Mouse (Mus musculus): Measurements from ENCODE around the gene Ccdc90b. TPM values are rescaled to one million over a fixed set of nuclear protein-coding genes. Genes with fewer than 3 reads are reported as not detected.

Ccdc90b gene
- polyA plus RNA-seq, 1 experiment from 2014 or later, result 69.6 TPM

- H3K27me3 ChIP-seq (ENCODE audit: control insufficient read depth, insufficient read depth, low read length), result no peaks in the 10 kb centered on the region
- peaks cover 44% of the 10 kb centered on the region for H3K36me3 ChIP-seq (replicated peaks; ENCODE audit: control insufficient read depth, insufficient read depth)
- H3K4me2 ChIP-seq (replicated peaks), result no peak overlapping the region
- 100% methylated on average over 1 of the region's 1 CpGs for WGBS
- H3K4me3 ChIP-seq (replicated peaks; ENCODE audit: low read length), result no peak overlapping the region
- H3K9ac ChIP-seq, result no peak overlapping the region
- no peak for ATAC-seq (ENCODE audit: low FRiP score)
- DNase-seq (ENCODE audit: low spot score), result no peak
- H3K9me3 ChIP-seq (ENCODE audit: control insufficient read depth, low read length), result no peaks in the 10 kb centered on the region
- H3K27ac ChIP-seq, result no peak overlapping the region
- H3K4me1 ChIP-seq (replicated peaks; ENCODE audit: control insufficient read depth, insufficient read depth, low read length), result peaks cover 5% of the 10 kb centered on the region; the same call in 1 of the 2 replicates
These were observed 5.8 kb downstream of the Ccdc90b start for GRCm38 (mm10) chr7:92566775-92567174.

GRCm38 (mm10) chr7:92580491-92581207 is 19.7 kb downstream of the Ccdc90b start:
- Histone ChIP-seq H3K27me3 (ENCODE audit: control insufficient read depth, insufficient read depth, low read length) (no peaks in the 10 kb centered on the region), H3K36me3 (replicated peaks; ENCODE audit: control insufficient read depth, insufficient read depth) (peaks cover 49% of the 10 kb centered on the region), H3K9me3 (ENCODE audit: control insufficient read depth, low read length) (no peaks in the 10 kb centered on the region), H3K4me2 (replicated peaks) (no peak overlapping the region), H3K4me3 (replicated peaks; ENCODE audit: low read length) (no peak overlapping the region), H3K4me1 (replicated peaks; ENCODE audit: control insufficient read depth, insufficient read depth, low read length) (no peaks in the 10 kb centered on the region), H3K27ac (no peak overlapping the region), H3K9ac (no peak overlapping the region)
- DNase-seq (ENCODE audit: low spot score), result no peak
- ATAC-seq (ENCODE audit: low FRiP score), result no peak
- 85% methylated on average over 5 of the region's 5 CpGs for WGBS

GRCm38 (mm10) chr7:92583567-92583966 is 22.6 kb downstream of the Ccdc90b start:
- 95% methylated on average over 7 of the region's 7 CpGs for WGBS

GRCm38 (mm10) chr7:92589986-92590385 is 29.0 kb downstream of the Ccdc90b start:
- H3K27me3 ChIP-seq (ENCODE audit: control insufficient read depth, insufficient read depth, low read length), result no peaks in the 10 kb centered on the region
- no peak overlapping the region for H3K27ac ChIP-seq
- no peak overlapping the region for H3K4me3 ChIP-seq (replicated peaks; ENCODE audit: low read length)
- H3K4me1 ChIP-seq (replicated peaks; ENCODE audit: control insufficient read depth, insufficient read depth, low read length), result no peaks in the 10 kb centered on the region
- no peaks in the 10 kb centered on the region for H3K36me3 ChIP-seq (replicated peaks; ENCODE audit: control insufficient read depth, insufficient read depth)
- no peak for ATAC-seq (ENCODE audit: low FRiP score)
- no peak overlapping the region for H3K4me2 ChIP-seq (replicated peaks)
- no peaks in the 10 kb centered on the region for H3K9me3 ChIP-seq (ENCODE audit: control insufficient read depth, low read length)
- DNase-seq (ENCODE audit: low spot score), result no peak
- 88% methylated on average over 7 of the region's 7 CpGs for WGBS
- no peak overlapping the region for H3K9ac ChIP-seq

More at GRCm38 (mm10) chr7:92583567-92583966, 22.6 kb downstream of the Ccdc90b start:
- Histone ChIP-seq H3K4me1 (replicated peaks; ENCODE audit: control insufficient read depth, insufficient read depth, low read length) (no peaks in the 10 kb centered on the region), H3K9me3 (ENCODE audit: control insufficient read depth, low read length) (no peaks in the 10 kb centered on the region), H3K4me3 (replicated peaks; ENCODE audit: low read length) (no peak overlapping the region), H3K36me3 (replicated peaks; ENCODE audit: control insufficient read depth, insufficient read depth) (peaks cover 35% of the 10 kb centered on the region), H3K27ac (no peak overlapping the region), H3K4me2 (replicated peaks) (no peak overlapping the region), H3K9ac (no peak overlapping the region), H3K27me3 (ENCODE audit: control insufficient read depth, insufficient read depth, low read length) (no peaks in the 10 kb centered on the region)
- no peak for ATAC-seq (ENCODE audit: low FRiP score)
- DNase-seq (ENCODE audit: low spot score), result no peak

- DNase-seq (ENCODE audit: low spot score), result no peak
- H3K4me3 ChIP-seq (replicated peaks; ENCODE audit: low read length), result no peak overlapping the region
- H3K36me3 ChIP-seq (replicated peaks; ENCODE audit: control insufficient read depth, insufficient read depth), result no peaks in the 10 kb centered on the region
- WGBS, result 91% methylated on average over 2 of the region's 2 CpGs
- H3K27me3 ChIP-seq (ENCODE audit: control insufficient read depth, insufficient read depth, low read length), result no peaks in the 10 kb centered on the region
- no peak overlapping the region for H3K27ac ChIP-seq
- H3K4me2 ChIP-seq (replicated peaks), result no peak overlapping the region
- H3K9me3 ChIP-seq (ENCODE audit: control insufficient read depth, low read length), result no peaks in the 10 kb centered on the region
- H3K4me1 ChIP-seq (replicated peaks; ENCODE audit: control insufficient read depth, insufficient read depth, low read length), result no peaks in the 10 kb centered on the region
- ATAC-seq (ENCODE audit: low FRiP score), result no peak
- no peak overlapping the region for H3K9ac ChIP-seq
These were observed 29.9 kb downstream of the Ccdc90b start for GRCm38 (mm10) chr7:92590842-92591241.

GRCm38 (mm10) chr7:92604961-92605360 is 44.0 kb downstream of the Ccdc90b start:
- WGBS, result 94% methylated on average over 7 of the region's 7 CpGs
- Histone ChIP-seq H3K9me3 (ENCODE audit: control insufficient read depth, low read length) (no peaks in the 10 kb centered on the region), H3K4me2 (replicated peaks) (no peak overlapping the region), H3K9ac (no peak overlapping the region), H3K4me3 (replicated peaks; ENCODE audit: low read length) (no peak overlapping the region), H3K27me3 (ENCODE audit: control insufficient read depth, insufficient read depth, low read length) (no peaks in the 10 kb centered on the region), H3K36me3 (replicated peaks; ENCODE audit: control insufficient read depth, insufficient read depth) (peaks cover 22% of the 10 kb centered on the region), H3K4me1 (replicated peaks; ENCODE audit: control insufficient read depth, insufficient read depth, low read length) (no peaks in the 10 kb centered on the region), H3K27ac (no peak overlapping the region)
- DNase-seq (ENCODE audit: low spot score) (no peak), ATAC-seq (ENCODE audit: low FRiP score) (no peak)

GRCm38 (mm10) chr7:92610830-92611229 is 49.9 kb downstream of the Ccdc90b start:
- Histone ChIP-seq H3K9ac (no peak overlapping the region), H3K27me3 (ENCODE audit: control insufficient read depth, insufficient read depth, low read length) (no peaks in the 10 kb centered on the region), H3K4me2 (replicated peaks) (no peak overlapping the region), H3K4me3 (replicated peaks; ENCODE audit: low read length) (no peak overlapping the region), H3K4me1 (replicated peaks; ENCODE audit: control insufficient read depth, insufficient read depth, low read length) (no peaks in the 10 kb centered on the region), H3K36me3 (replicated peaks; ENCODE audit: control insufficient read depth, insufficient read depth) (peaks cover 25% of the 10 kb centered on the region), H3K27ac (no peak overlapping the region), H3K9me3 (ENCODE audit: control insufficient read depth, low read length) (no peaks in the 10 kb centered on the region)
- DNase-seq (ENCODE audit: low spot score), result no peak
- no peak for ATAC-seq (ENCODE audit: low FRiP score)
- 75% methylated on average over 7 of the region's 7 CpGs for WGBS

- no peak overlapping the region for H3K4me3 ChIP-seq (replicated peaks; ENCODE audit: low read length)
- H3K36me3 ChIP-seq (replicated peaks; ENCODE audit: control insufficient read depth, insufficient read depth), result no peaks in the 10 kb centered on the region; the same call in 1 of the 2 replicates
- no peak overlapping the region for H3K27ac ChIP-seq
- H3K9ac ChIP-seq, result no peak overlapping the region
- DNase-seq (ENCODE audit: low spot score) (no peak), ATAC-seq (ENCODE audit: low FRiP score) (no peak)
- no peak overlapping the region for H3K4me2 ChIP-seq (replicated peaks)
- 60% methylated on average over 2 of the region's 2 CpGs for WGBS
- H3K9me3 ChIP-seq (ENCODE audit: control insufficient read depth, low read length), result no peaks in the 10 kb centered on the region
- no peaks in the 10 kb centered on the region for H3K4me1 ChIP-seq (replicated peaks; ENCODE audit: control insufficient read depth, insufficient read depth, low read length)
- no peaks in the 10 kb centered on the region for H3K27me3 ChIP-seq (ENCODE audit: control insufficient read depth, insufficient read depth, low read length)
These were observed 63.5 kb downstream of the Ccdc90b start for GRCm38 (mm10) chr7:92624488-92624887.

GRCm38 (mm10) chr7:92630167-92630566 is 69.2 kb downstream of the Ccdc90b start:
- no peak overlapping the region for H3K4me2 ChIP-seq (replicated peaks)
- no peaks in the 10 kb centered on the region for H3K4me1 ChIP-seq (replicated peaks; ENCODE audit: control insufficient read depth, insufficient read depth, low read length)
- no peak overlapping the region for H3K4me3 ChIP-seq (replicated peaks; ENCODE audit: low read length)
- DNase-seq (ENCODE audit: low spot score) (peak; percentile 44), ATAC-seq (ENCODE audit: low FRiP score) (no peak)
- no peak overlapping the region for H3K27ac ChIP-seq
- H3K9ac ChIP-seq, result no peak overlapping the region
- WGBS, result 39% methylated on average over 2 of the region's 2 CpGs
- H3K36me3 ChIP-seq (replicated peaks; ENCODE audit: control insufficient read depth, insufficient read depth), result no peaks in the 10 kb centered on the region
- no peaks in the 10 kb centered on the region for H3K9me3 ChIP-seq (ENCODE audit: control insufficient read depth, low read length)
- H3K27me3 ChIP-seq (ENCODE audit: control insufficient read depth, insufficient read depth, low read length), result no peaks in the 10 kb centered on the region
